In genomic region chr11:4487401-4487965, GRCm38 (mm10) we compare ENCODE assay signal across 8 mouse cellular contexts. TPM values are rescaled to one million over a fixed set of nuclear protein-coding genes. Genes with fewer than 3 reads are reported as not detected.
DNase-seq lines count a peak whose midpoint lies in the region; ATAC-seq lines count a peak whose summit lies in the region.

No protein-coding gene starts in this region.

- ATAC-seq in megakaryocyte-erythroid progenitor cell, adult 5-6 weeks (replicated peaks; ENCODE audit: low FRiP score, low TSS enrichment, poor library complexity, severe bottlenecking): peak; percentile 84

- DNase-seq in ovary, adult 18-20 months (ENCODE audit: low spot score): peak; percentile 11
- no peak for DNase-seq in ovary, postnatal 10 days (ENCODE audit: low spot score)
- peak; percentile 54 for DNase-seq in cerebellum, adult 9-11 months
- peak; percentile 45 for DNase-seq in heart, postnatal 4 days
- DNase-seq in spleen, postnatal 36 days (ENCODE audit: low spot score in 2 of 2): no peak
- no peak for DNase-seq in layer of hippocampus, adult 8-10 months (ENCODE audit: low spot score in 2 of 2)
- no peak for DNase-seq in natural killer cell, adult 2 months (ENCODE audit: low spot score in 2 of 2)

RNA-seq across cellular contexts. Expression of gene Hormad2, which starts 46.6 kb away (rescaled TPM):
- under 1 TPM; 0.29 to 0.52 TPM for total RNA-seq in heart, postnatal 4 days (2021)
- total RNA-seq in megakaryocyte-erythroid progenitor cell, adult 5-6 weeks (2014; fragmentation: Nextera tagmentation): not detected in 2 replicates
- 0.42 and 0.66 TPM in 2 replicates for total RNA-seq in megakaryocyte-erythroid progenitor cell, adult 5-6 weeks (2017)
- under 1 TPM in 2 of 4 experiments, not detected in 2; 0.23 to 0.65 TPM for total RNA-seq in layer of hippocampus, adult 8-10 months (2022)

Comparison
In these comparisons a context has a peak if more than half of its experiments do, and no peak if none do; other contexts are left out.
1. DNase-seq: peak in ovary, adult 18-20 months (single experiment), cerebellum, adult 9-11 months (single experiment) and heart, postnatal 4 days (single experiment); none in ovary, postnatal 10 days (single experiment), spleen, postnatal 36 days (0 of 2), layer of hippocampus, adult 8-10 months (0 of 2) and natural killer cell, adult 2 months (0 of 2).